Mouse (Mus musculus): Measurements from ENCODE around the gene Zfp110.

Gene Zfp110

DNA sequence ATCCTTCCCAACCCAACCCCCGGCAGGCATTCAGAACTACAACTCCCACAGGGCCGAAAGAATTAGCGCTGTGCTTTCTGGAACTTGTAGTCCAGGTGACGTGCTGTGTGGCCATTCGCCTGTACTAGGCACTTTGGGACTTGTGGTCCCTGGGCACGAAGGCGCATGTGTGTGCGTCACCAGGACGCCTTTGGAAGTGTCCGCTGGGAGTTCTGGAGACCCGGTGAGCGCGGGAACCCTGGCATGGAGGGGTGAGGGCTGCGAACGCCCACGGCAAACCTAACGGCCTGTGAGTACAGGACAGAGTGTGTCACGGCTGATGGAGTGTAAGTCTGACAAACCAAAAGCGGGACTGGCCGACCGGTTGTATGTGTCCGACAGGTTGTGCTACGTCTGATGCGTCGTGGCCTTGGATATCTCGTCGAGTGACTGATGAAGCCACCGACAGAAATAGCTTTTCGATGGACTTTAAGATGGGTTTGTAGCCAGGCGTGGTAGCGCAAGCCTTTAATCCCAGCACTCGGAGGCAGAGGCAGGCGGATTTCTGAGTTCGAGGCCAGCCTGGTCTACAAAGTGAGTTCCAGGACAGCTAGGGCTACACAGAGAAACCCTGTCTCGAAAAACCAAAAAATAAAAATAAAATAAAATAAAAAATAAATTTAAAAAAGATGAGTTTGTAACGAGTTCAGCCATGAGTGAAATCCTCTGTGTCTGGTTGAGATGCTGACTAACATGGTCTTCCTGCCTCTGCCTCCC, 63.3 kb downstream of the Zfp110 start, which contains the start of gene Zscan22:
Zscan22 (plus strand) TSS at position 161 of the 756 bp plus-strand sequence.
- peak; percentile 91 to 98 for DNase-seq
